Mouse (Mus musculus) liver, embryonic 12.5 days (tissue): ENCODE data around the gene Brinp1. TPM values are rescaled to one million over a fixed set of nuclear protein-coding genes. Genes with fewer than 3 reads are reported as not detected.

Experiments used
- ATAC-seq: fragments of 200-750 bp; cut with Nextera tagmentation; 2 replicates; pipeline ENCODE4 v1.8.0; 2017; ENCODE audit warnings: moderate number of reproducible peaks, mild to moderate bottlenecking, moderate library complexity
- H3K27ac ChIP-seq: fragments of 300-500 bp; sonication (generic); 2 replicates; pipeline ENCODE4 v1.5.1; 2016; ENCODE audit warnings: mild to moderate bottlenecking
- H3K27me3 ChIP-seq: fragments of 300-500 bp; sonication (generic); replicated peaks from 2 replicates; pipeline ENCODE4 v1.6.1; 2016; ENCODE audit warnings: mild to moderate bottlenecking, moderate library complexity
- H3K36me3 ChIP-seq: fragments of 300-500 bp; sonication (generic); 2 replicates; pipeline ENCODE4 v1.6.1; 2016; ENCODE audit warnings: mild to moderate bottlenecking, moderate library complexity
- H3K4me1 ChIP-seq: fragments of 300-500 bp; sonication (generic); 2 replicates; pipeline ENCODE4 v1.6.1; 2016
- H3K4me2 ChIP-seq: fragments of 300-500 bp; sonication (generic); 2 replicates; pipeline ENCODE4 v1.6.1; 2016; ENCODE audit warnings: mild to moderate bottlenecking, moderate library complexity
- H3K4me3 ChIP-seq: fragments of 300-500 bp; sonication (generic); 2 replicates; pipeline ENCODE4 v1.5.1; 2016; ENCODE audit warnings: mild to moderate bottlenecking, moderate library complexity
- H3K9ac ChIP-seq: fragments of 300-500 bp; sonication (generic); 2 replicates; pipeline ENCODE4 v1.6.1; 2016; ENCODE audit warnings: mild to moderate bottlenecking, moderate library complexity
- H3K9me3 ChIP-seq: fragments of 300-500 bp; sonication (generic); replicated peaks from 2 replicates; pipeline ENCODE4 v1.6.1; 2016; ENCODE audit warnings: mild to moderate bottlenecking, moderate library complexity
- WGBS: fragments of 180-500 bp; shearing (Covaris S2); methylation state at CpG from one replicate; pipeline ENCODE4 v1.1.7; 2016; ENCODE audit not compliant: insufficient replicate concordance; 5-methylcytosine and 5-hydroxymethylcytosine counted together
- polyA plus RNA-seq: library from polyadenylated mRNA; unstranded; fragments of >200 nt; fragmentation: Nextera tagmentation; extraction: Ambion mirVana; gene quantifications from 2 replicates; pipeline ENCODE4 v1.2.1, GENCODE M21; 2016

The Brinp1 gene
- polyA plus RNA-seq, 1 experiment from 2014 or later, result 1.8 TPM

GRCm38 (mm10) chr4:68801923-68802855 lies 152.0 kb downstream of the Brinp1 start:
- H3K9ac ChIP-seq, result no peak overlapping the region
- no peaks in the 10 kb centered on the region for H3K27me3 ChIP-seq
- no peak overlapping the region for H3K4me3 ChIP-seq
- no peaks in the 10 kb centered on the region for H3K4me1 ChIP-seq
- H3K36me3 ChIP-seq, result no peaks in the 10 kb centered on the region
- H3K4me2 ChIP-seq, result no peak overlapping the region
- no peak for ATAC-seq
- no peaks in the 10 kb centered on the region for H3K9me3 ChIP-seq
- no peak overlapping the region for H3K27ac ChIP-seq
- WGBS, result 57% methylated on average over 6 of the region's 6 CpGs

- H3K27ac ChIP-seq, result no peak overlapping the region
- H3K4me1 ChIP-seq, result no peaks in the 10 kb centered on the region
- H3K9ac ChIP-seq, result no peak overlapping the region
- no peak overlapping the region for H3K4me2 ChIP-seq
- no peak overlapping the region for H3K4me3 ChIP-seq
- H3K27me3 ChIP-seq, result no peaks in the 10 kb centered on the region
- no peaks in the 10 kb centered on the region for H3K36me3 ChIP-seq
- no peak for ATAC-seq
- no peaks in the 10 kb centered on the region for H3K9me3 ChIP-seq
- 67% methylated on average over 5 of the region's 5 CpGs for WGBS
Measured at GRCm38 (mm10) chr4:68790003-68790402, 164.2 kb downstream of the Brinp1 start.

GRCm38 (mm10) chr4:68788477-68788999 lies 165.7 kb downstream of the Brinp1 start:
- Histone ChIP-seq H3K4me3 (no peak overlapping the region), H3K9ac (no peak overlapping the region), H3K4me1 (no peaks in the 10 kb centered on the region), H3K27ac (no peak overlapping the region), H3K4me2 (no peak overlapping the region), H3K9me3 (no peaks in the 10 kb centered on the region), H3K27me3 (no peaks in the 10 kb centered on the region), H3K36me3 (no peaks in the 10 kb centered on the region)
- ATAC-seq, result no peak
- 45% methylated on average over 4 of the region's 4 CpGs for WGBS

- ATAC-seq, result no peak
Measured at GRCm38 (mm10) chr4:68787642-68788041, 166.6 kb downstream of the Brinp1 start.

GRCm38 (mm10) chr4:68768256-68768655 lies 185.9 kb downstream of the Brinp1 start:
- H3K36me3 ChIP-seq, result no peaks in the 10 kb centered on the region
- H3K27me3 ChIP-seq, result no peaks in the 10 kb centered on the region
- no peak overlapping the region for H3K4me3 ChIP-seq
- no peak overlapping the region for H3K27ac ChIP-seq
- ATAC-seq, result no peak
- 54% methylated on average over 5 of the region's 5 CpGs for whole genome bisulfite sequencing
- no peak overlapping the region for H3K9ac ChIP-seq
- no peaks in the 10 kb centered on the region for H3K4me1 ChIP-seq
- no peaks in the 10 kb centered on the region for H3K9me3 ChIP-seq
- H3K4me2 ChIP-seq, result no peak overlapping the region

More at GRCm38 (mm10) chr4:68787642-68788041, 166.6 kb downstream of the Brinp1 start:
- Histone ChIP-seq H3K4me3 (no peak overlapping the region), H3K9me3 (no peaks in the 10 kb centered on the region), H3K27me3 (no peaks in the 10 kb centered on the region), H3K9ac (no peak overlapping the region), H3K27ac (no peak overlapping the region), H3K36me3 (no peaks in the 10 kb centered on the region), H3K4me2 (no peak overlapping the region), H3K4me1 (no peaks in the 10 kb centered on the region)
- 45% methylated on average over 2 of the region's 2 CpGs for WGBS

- no peaks in the 10 kb centered on the region for H3K27me3 ChIP-seq
- 56% methylated on average over 5 of the region's 5 CpGs for WGBS
- H3K4me1 ChIP-seq, result no peaks in the 10 kb centered on the region
- H3K4me2 ChIP-seq, result no peak overlapping the region
- H3K36me3 ChIP-seq, result no peaks in the 10 kb centered on the region
- no peaks in the 10 kb centered on the region for H3K9me3 ChIP-seq
- no peak overlapping the region for H3K4me3 ChIP-seq
- no peak overlapping the region for H3K27ac ChIP-seq
- no peak for ATAC-seq
- no peak overlapping the region for H3K9ac ChIP-seq
Measured at GRCm38 (mm10) chr4:68767393-68767792, 186.8 kb downstream of the Brinp1 start.

- H3K27me3 ChIP-seq, result no peaks in the 10 kb centered on the region
- H3K9me3 ChIP-seq, result no peaks in the 10 kb centered on the region
- no peaks in the 10 kb centered on the region for H3K36me3 ChIP-seq
- no peak overlapping the region for H3K4me2 ChIP-seq
- H3K9ac ChIP-seq, result no peak overlapping the region
- ATAC-seq, result no peak
- 62% methylated on average over 12 of the region's 12 CpGs for WGBS
- H3K4me1 ChIP-seq, result no peaks in the 10 kb centered on the region
- H3K27ac ChIP-seq, result no peak overlapping the region
- H3K4me3 ChIP-seq, result no peak overlapping the region
Measured at GRCm38 (mm10) chr4:68765772-68766573, 188.2 kb downstream of the Brinp1 start.

- Histone ChIP-seq H3K4me3 (no peak overlapping the region), H3K27me3 (no peaks in the 10 kb centered on the region), H3K9ac (no peak overlapping the region), H3K4me1 (no peaks in the 10 kb centered on the region), H3K36me3 (no peaks in the 10 kb centered on the region), H3K9me3 (no peaks in the 10 kb centered on the region), H3K27ac (no peak overlapping the region), H3K4me2 (no peak overlapping the region)
- no peak for ATAC-seq
- WGBS, result 64% methylated on average over 2 of the region's 2 CpGs
Measured at GRCm38 (mm10) chr4:68764937-68765336, 189.3 kb downstream of the Brinp1 start.

GRCm38 (mm10) chr4:68720983-68721382 lies 233.2 kb downstream of the Brinp1 start:
- H3K36me3 ChIP-seq, result no peaks in the 10 kb centered on the region
- H3K9ac ChIP-seq, result no peak overlapping the region
- no peaks in the 10 kb centered on the region for H3K4me1 ChIP-seq
- H3K4me3 ChIP-seq, result no peak overlapping the region
- H3K9me3 ChIP-seq, result no peaks in the 10 kb centered on the region
- no peak overlapping the region for H3K27ac ChIP-seq
- no peak overlapping the region for H3K4me2 ChIP-seq
- no peaks in the 10 kb centered on the region for H3K27me3 ChIP-seq
- no peak for ATAC-seq
- 0% methylated on average over 1 of the region's 1 CpGs for WGBS
